Mouse (Mus musculus) brain, adult 2 months (tissue): ENCODE results near the gene Slc18b1.

Experiments
- DNase-seq: peaks from one replicate; pipeline ENCODE4 v3.0.0; 2011; ENCODE audit warnings: low read depth, low spot score

Gene Slc18b1

DNA sequence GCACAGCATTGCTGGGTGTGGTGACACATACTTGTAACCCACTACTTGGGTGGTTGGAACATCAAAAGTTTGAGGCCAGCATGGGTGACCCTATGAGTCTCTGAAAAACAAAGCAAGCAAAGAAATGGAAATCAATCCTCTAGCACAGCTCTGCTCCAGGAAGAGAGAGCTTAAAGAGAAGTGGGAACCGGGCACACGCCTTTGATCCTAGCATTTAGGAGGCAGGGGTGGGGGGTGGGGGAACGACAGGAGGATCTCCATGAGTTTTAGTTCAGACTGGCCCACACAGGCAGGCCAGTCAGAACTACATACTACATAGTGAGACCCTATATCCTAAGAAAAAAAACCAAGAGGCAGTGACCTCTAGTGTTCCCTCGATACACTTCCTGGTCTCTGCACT, 9.4 kb downstream of the Slc18b1 start:
- no peak for DNase-seq

DNA sequence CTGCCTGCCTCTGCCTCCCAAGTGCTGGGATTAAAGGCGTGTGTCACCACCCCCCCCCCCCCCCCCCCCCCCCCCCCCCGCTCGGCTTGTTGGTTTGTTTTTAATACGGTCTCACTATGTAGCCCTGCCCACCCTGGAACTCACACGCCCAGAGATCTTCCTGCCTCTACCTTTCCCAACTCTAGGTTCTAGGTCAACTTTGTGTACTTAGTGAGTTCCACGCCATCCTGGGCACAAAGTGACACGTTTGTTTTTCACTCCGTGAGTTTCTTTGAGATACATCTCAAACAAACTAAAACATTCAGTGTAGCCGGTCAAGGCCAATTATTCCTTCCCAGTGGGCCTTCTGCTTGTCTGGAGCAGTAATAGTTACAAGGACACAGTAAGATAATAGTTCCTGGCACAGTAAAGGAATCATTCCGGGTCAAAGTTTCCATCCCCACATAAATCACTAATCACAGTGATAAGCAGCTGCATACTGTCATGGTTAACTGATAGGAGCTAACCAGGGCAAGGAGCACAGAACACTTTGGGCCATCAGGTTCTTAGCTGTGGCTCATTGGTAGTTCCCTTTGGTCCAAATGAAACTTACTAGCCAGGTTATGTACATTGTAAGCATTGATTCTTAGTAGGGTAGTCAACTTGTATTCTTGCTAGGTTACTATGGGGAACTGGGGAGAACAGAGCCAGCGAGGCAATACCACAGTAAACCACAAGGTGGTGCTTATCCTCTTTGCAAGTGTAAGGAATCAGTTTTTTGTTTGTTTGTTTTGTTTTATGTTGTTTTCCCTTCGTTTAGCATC, 15.1 kb downstream of the Slc18b1 start:
- DNase-seq: peak; percentile 90

DNA sequence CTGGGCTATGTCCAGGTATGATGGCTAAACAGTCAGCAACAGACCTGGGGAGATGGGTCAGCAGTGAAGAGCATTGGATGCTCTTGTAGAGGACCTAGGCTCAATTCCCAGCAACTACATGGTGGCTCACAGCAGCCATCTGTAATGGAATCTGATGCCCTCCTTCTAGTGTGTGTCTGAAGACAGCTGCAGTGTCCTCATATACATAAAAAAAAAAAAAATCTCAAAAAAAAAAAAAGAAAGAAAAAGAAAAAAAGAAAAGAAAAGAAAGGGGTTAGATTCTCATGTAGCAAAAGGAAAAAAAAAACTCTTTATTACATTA, 15.6 kb downstream of the Slc18b1 start:
- DNase-seq: no peak

DNA sequence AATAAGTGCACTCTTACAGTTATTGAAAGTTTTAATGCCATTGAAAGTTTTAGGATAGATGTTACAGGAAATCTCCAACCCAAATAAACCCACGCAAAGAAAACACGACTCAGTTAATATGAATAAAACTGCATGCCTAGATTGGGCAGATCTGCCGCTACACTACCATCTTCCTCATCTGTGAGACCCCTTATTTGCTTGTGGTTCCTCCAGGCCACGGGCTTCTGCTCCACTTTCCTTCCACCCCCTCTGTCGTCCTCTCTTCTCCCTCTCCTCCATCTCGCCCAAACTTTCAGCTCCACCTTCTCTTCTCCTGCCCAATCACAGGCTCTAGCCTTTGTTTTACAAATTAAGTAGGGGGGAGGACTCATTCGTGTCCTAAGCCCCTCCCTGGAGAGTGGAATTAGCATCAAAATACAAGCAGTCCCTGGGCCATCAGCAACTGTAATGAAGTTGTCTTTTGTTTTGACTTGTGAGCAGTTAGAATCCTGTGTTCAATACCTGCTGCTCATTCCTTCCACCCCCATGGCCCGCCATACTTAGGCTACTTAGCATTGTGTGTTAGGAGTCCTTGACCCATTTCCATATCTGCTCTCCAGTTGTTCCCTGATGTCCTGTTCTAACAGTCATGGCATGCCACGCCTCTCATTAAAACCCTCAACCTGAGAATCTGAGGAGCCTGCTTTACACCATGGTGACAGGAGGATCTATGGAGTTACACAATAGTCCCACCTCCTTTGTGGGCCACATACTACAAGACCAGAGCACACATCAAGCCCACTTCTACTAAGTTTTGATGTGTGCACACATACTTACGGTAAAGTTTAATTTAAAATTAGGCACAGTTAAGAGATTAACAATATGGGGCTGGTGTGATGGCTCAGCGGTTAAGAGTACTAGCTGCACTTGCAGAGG, 16.3 kb downstream of the Slc18b1 start:
- no peak for DNase-seq

DNA sequence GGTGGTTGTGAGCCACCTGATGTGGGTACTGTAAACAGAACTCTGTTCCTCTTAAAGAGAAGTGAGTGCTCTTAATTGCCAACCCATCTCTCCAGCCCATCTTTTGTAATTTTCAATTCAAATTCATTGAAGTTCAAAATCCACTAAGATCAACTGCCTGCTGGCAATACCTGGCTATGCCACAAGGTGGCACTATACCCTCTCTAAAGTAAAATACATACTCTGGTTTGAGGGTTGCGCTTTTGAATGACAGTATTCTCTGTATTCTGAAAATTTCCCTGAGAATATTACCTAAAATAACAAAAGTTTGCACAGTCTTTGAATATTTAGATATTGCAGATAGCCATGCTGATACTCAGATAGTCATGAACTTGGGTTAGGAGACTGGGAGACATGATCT, 18.4 kb downstream of the Slc18b1 start:
- peak; percentile 79 for DNase-seq

DNA sequence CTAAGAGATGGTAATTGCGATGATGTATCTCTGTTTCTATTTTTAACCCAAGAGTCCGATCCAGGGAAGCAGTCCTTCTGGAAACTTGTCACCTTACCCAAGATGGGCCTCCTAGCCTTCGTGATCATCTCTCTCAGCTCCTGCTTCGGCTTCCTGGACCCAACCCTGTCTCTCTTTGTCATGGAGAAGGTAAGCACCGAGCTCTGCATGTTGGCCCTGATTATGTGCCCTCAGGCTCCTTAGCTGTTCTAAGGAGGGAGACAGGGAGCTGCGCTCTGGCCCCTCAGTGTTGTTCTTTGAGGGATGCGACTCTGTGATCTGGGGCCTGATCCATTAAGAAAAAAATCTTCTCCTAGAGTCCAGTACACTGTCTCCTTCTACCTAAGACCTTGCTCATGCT, 19.5 kb downstream of the Slc18b1 start:
- DNase-seq: no peak

DNA sequence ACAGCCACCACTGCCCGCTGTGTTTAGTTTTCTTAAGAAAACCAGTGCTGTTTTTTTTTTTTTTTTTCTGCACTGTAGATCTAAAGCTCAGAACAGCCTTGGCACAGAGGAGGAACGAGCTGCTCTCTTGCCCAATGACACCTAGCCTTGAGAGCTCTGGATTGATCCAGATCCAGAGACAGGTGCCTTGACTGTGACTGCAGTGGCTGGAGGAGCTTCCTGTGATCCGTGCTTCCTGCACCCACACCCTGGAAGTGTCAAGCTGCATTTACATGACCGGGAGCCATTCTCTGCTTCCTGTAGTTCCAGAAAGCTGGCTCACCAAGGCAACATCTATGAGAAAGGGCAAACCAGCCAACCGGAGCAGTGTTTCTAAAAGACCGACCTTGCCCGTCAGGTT, 29.7 kb downstream of the Slc18b1 start:
- no peak for DNase-seq

DNA sequence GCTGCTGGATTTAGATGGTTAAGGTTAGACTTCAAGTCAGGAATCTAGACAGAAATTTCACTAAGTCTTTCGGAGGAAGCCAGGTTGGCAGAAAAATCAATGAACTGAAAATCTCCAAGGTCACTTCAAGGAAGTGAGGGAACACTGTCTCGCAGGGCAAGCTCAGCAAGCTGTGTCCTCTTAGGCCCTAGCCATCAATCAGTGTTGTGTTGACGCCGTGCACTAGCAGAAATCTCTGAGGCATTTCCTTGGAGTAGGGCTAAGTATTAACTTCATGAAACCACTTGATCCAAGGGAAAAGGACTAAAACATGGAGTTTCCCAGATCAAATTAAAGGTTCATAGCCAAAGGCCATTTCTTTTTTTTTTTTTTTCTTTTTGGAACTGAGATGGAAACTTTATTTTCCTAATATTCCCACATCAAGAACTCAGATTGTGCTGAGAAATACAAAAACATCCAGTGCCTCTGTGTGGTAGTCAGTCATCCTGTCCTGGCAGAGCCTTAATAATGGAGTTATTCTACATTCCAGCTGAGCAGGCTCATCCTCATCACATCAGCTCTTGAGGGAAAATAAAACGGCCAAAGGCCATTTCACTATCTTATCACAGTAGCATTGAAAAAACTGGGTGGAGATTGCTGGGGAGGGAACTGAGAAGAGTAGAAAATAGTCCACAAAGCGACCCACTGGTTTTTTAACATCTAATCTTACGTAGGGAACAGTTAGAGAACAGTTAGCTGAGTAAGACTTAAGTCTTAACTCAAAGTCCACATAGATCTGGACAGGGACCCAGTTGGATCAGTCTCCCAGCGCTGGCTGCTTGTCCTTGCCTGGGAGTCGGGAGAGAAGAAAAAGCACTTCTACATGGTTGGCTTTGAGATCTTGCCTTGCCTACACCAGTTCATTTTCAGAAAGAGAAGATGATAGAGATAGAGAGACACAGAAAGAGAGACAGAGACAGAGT, 39.5 kb downstream of the Slc18b1 start:
- DNase-seq: no peak

DNA sequence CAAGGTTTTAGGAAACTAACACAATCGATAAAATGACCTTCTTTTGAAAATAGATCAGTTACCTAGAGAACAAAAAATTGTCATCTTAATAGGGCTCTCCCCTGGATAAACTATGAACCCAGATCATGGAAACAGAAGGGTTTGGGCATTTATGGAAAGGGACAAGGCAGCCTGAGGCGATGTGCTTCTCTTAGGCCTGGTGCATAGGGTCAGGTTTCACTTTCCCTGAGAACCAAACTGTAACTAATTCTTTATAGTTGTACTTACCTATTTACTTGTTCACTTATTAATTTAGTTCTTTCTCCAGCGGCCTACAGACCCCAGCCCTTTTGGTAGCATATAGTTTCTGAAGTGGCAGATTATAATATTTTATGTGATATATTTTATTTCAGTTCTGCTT, 40.3 kb downstream of the Slc18b1 start:
- no peak for DNase-seq

DNA sequence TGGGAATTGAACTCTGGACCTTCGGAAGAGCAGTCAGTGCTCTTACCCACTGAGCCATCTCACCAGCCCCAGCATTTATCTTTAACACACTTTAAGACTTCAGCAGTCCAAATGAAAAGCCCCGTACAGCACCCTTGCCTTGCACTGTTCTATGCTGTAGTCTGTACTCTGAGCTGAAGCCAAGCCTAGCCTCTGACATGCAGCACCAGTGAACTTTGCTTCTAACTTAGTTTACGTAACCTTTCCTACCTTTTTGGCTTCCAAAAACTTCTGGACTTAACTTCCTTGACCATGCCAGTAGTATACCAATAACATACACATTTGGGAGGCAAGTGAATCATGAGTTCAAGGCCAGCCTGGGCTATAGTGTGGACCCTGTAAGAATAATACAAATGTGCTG, 42.1 kb downstream of the Slc18b1 start:
- no peak for DNase-seq

DNA sequence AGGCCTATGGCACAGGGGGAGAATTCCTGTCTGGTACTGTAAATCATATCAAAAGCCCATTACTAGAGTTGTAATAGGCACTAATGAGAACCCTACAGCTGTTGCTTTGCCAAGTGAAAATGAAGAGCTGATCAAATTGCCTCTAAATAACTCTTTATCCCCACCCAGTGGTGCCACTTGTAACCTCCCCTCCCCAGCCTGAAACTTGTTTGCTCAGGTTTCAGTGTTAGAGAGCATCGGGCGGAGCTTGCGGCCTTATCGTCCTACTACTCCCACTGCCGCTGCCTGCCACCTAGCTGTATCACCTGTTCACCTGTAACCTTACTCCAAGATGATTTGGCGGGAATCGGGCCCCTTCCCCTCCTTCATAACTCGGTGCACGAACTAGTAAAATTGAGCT, 42.6 kb downstream of the Slc18b1 start:
- no peak for DNase-seq

DNA sequence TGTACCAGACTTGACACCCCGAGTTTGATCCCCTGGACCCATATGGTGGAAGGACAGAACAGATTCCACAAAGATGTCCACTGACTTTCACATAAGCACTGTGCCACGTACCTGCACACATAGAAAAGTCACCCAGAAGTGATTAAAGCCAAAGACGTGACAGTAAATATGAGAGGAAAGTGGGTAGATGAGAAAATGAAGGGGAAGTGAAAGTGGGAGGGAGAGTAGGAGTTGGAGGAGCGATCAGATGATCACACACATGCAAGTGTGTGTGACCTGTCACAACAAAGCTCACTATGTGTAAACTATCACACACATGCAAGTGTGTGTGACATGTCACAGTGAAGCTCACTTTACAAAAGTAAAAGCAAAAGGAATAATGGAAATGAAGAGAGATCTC, 43.7 kb downstream of the Slc18b1 start:
- no peak for DNase-seq

DNA sequence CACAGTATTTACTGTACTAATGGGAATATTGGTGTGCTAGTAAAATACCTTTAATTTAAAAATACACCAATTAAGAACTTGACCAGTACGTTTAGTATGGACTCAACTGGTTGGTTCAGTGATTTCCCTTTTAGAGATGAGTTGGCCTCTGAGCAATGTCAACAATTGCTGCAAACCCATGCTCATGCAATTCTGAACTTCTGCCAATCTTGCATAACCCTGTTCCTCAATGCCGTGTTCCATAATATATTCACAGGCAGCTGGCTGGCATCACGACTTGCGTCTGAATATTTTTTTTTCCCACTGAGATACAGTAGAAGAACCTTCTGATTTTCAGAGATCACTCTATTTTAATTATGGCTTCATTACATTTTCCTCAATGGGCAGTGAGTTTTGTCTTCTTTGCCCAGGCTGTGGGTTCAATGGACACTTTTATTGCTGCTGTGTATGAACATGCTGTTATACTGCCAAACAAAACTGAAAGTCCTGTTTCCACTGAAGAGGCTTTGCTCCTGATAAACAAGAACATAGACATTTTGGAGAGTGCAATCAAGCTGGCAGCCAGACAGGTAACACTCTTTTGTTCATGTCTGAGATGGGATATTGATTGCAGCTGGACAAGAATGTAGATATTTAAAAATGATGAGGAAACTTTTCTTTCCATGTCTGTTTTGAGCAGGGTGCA, 54.6 kb downstream of the Slc18b1 start, which contains the start of gene Vnn3:
TSS of gene Vnn3 (plus strand) at position 235 of the 685 bp plus-strand sequence.
- peak; percentile 7 for DNase-seq

DNA sequence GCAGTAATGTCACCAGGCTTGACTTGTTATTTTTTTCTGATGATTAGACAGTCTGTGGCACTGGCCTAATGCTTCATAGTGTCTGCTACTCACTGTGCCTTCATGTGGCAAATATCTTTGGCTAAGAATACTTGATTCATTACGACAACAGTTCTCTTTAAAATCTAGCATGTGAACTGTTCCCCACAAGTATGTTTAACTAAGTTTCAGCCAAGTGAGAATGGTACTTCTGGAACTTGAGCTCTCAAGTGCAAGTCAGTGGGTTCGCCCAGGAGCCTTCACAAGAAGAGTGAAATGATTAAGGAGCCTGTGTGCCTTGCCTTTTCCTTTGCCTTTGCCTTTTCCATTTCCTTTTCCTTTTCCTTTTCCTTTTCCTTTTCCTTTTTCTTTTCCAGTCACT, 55.3 kb downstream of the Slc18b1 start:
- no peak for DNase-seq

DNA sequence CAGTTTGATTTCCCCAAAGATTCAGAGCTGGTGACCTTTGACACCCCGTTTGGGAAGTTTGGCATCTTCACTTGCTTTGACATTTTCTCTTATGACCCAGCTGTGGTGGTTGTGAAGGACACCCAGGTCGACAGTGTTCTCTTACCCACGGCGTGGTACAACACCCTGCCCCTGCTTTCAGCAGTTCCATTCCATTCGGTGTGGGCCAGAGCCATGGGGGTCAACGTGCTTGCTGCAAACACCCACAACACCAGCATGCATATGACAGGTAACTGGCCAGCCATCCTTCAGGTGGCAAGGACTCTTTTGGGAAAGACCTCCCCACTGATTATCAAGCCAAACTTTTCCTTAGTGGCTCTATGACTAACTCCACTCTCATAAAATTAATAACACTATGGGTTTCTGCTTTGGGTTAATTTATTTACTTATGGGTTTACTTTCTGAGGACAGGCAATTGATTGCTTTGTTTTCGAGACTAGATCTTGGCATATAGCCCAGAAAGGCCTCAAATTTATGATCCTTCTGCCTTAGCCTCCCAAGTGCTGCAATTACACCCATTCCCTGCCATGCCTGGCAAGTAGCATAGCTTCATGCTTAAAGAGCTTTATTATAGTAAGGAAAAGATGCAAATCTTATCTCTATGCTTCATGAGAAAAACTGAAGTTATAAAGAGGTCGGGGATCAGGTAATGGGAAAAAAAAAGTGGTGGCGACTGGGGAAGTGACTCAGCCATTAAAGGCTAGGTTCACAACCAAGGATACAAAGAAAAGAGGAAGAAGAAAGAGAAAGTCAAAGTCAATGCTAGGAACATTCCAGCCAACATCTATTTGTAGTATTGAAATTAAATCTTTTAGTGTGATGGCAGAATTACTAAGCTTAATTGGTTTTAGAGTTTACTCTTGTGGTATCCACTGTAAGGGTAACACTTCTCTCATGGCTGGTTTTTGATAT, 67.9 kb downstream of the Slc18b1 start:
- no peak for DNase-seq
